ENCODE assay signal across 16 mouse cellular contexts in genomic region chr6:72037639-72038038, GRCm38 (mm10). TPM values are rescaled to one million over a fixed set of nuclear protein-coding genes. Genes with fewer than 3 reads are reported as not detected.
DNase-seq lines count a peak whose midpoint lies in the region; ATAC-seq lines count a peak whose summit lies in the region.
"Had no signal": no experiment of that assay in that cellular context is flagged by ENCODE, and none has a peak within 500 bp of the region (broad histone marks: within the 10 kb centered on the region; RNA-seq: fewer than 3 reads in every experiment).

No protein-coding gene starts in this region.

- no peak for ATAC-seq in CD4-positive, CD25-positive, alpha-beta regulatory T cell, adult 4 months
- peak; percentile 98 for ATAC-seq in megakaryocyte, adult 5-6 weeks (ENCODE audit: poor library complexity, severe bottlenecking)
- ATAC-seq: forebrain, embryonic 14.5 days had no signal

- peak; percentile 12 for DNase-seq in CD4-positive, CD25-positive, alpha-beta regulatory T cell, adult 2 months (ENCODE audit: low read depth, low spot score)
- peak; percentile 2 for DNase-seq in lung, postnatal 36 days
- no peak for DNase-seq in lung, postnatal 14 days
- no peak for DNase-seq in cerebellum, postnatal 14 days
- no peak for DNase-seq in heart, postnatal 14 days
- no peak for DNase-seq in B cell, adult 2 months
- DNase-seq: adrenal gland, postnatal 10 days; cerebellum, adult 11-12 months; cerebellum, adult 9-10 months; embryo, embryonic 11 days; gastrocnemius, adult 2 months; gastrocnemius, postnatal 25 days; heart, adult 18-20 months had no signal

- intact Hi-C loops in heart, postnatal 14 days (cut with DNase I) = no loop called here

RNA-seq across cellular contexts. Expression of gene St3gal5, which starts 59.8 kb away (rescaled TPM):
- polyA plus RNA-seq in CD4-positive, CD25-positive, alpha-beta regulatory T cell, adult 4 months (2017; shearing (Covaris generic)) = 1 to 10 TPM in 1 of 2 experiments, under 1 TPM in 1; 0.66 to 1.1 TPM
- total RNA-seq in megakaryocyte, adult 5-6 weeks (2015) = 57.9 and 69.2 TPM in 2 replicates
- total RNA-seq in megakaryocyte, adult 5-6 weeks (2017) = 73.5 and 121 TPM in 2 replicates
- 10 to 100 TPM; 43.3 to 46.0 TPM for total RNA-seq in heart, postnatal 14 days (2021)

Comparison
In these comparisons a context has a peak if more than half of its experiments do, and no peak if none do; other contexts are left out.
1. DNase-seq: peak in CD4-positive, CD25-positive, alpha-beta regulatory T cell, adult 2 months (single experiment) and lung, postnatal 36 days (single experiment); none in lung, postnatal 14 days (single experiment), cerebellum, postnatal 14 days (0 of 2), heart, postnatal 14 days (0 of 2) and B cell, adult 2 months (0 of 2).